Mouse (Mus musculus) forebrain, embryonic 14.5 days (tissue): ENCODE measurements around the gene Jagn1. TPM values are rescaled to one million over a fixed set of nuclear protein-coding genes. Genes with fewer than 3 reads are reported as not detected.

Experiments used
- ATAC-seq: fragments of 200-750 bp; cut with Nextera tagmentation; 2 replicates; pipeline ENCODE4 v1.8.0; 2017; ENCODE audit warnings: mild to moderate bottlenecking, moderate library complexity
- DNase-seq: peaks from one replicate; pipeline ENCODE4 v3.0.0-alpha.2; 2015; ENCODE audit warnings: low spot score
- H3K27ac ChIP-seq: fragments of 300-500 bp; sonication (generic); 2 replicates; pipeline ENCODE4 v1.5.1; 2014; ENCODE audit warnings: low read depth, mild to moderate bottlenecking, control low read depth, low read length, moderate library complexity
- H3K27me3 ChIP-seq: fragments of 300-500 bp; sonication (generic); replicated peaks from 2 replicates; pipeline ENCODE4 v1.6.1; 2014; ENCODE audit warnings: low read length, control low read depth, mixed read lengths; ENCODE audit not compliant: control insufficient read depth, insufficient read depth
- H3K36me3 ChIP-seq: fragments of 300-500 bp; sonication (generic); 2 replicates; pipeline ENCODE4 v1.6.1; 2014; ENCODE audit warnings: low read length, control low read depth; ENCODE audit not compliant: control insufficient read depth, insufficient read depth
- H3K4me1 ChIP-seq: fragments of 300-500 bp; sonication (generic); 2 replicates; pipeline ENCODE4 v1.6.1; 2014; ENCODE audit warnings: antibody characterized with exemption, low read length, control low read depth; ENCODE audit not compliant: control insufficient read depth, insufficient read depth
- H3K4me2 ChIP-seq: fragments of 300-500 bp; sonication (generic); 2 replicates; pipeline ENCODE4 v1.6.1; 2014; ENCODE audit warnings: mild to moderate bottlenecking, control low read depth, low read length
- H3K4me3 ChIP-seq: fragments of 300-500 bp; sonication (generic); 2 replicates; pipeline ENCODE4 v1.5.1; 2014; ENCODE audit warnings: low read depth, low read length, control low read depth
- H3K9ac ChIP-seq: fragments of 300-500 bp; sonication (generic); 2 replicates; pipeline ENCODE4 v1.6.1; 2014; ENCODE audit warnings: mild to moderate bottlenecking, low read length, control low read depth, moderate library complexity
- H3K9me3 ChIP-seq: fragments of 300-500 bp; sonication (generic); replicated peaks from 2 replicates; pipeline ENCODE4 v1.6.1; 2016; ENCODE audit warnings: low read length, control low read depth, mixed read lengths; ENCODE audit not compliant: control insufficient read depth
- WGBS: fragments of 180-500 bp; shearing (Covaris S2); extraction: QIAGEN DNeasy Blood & Tissue Kit; methylation state at CpG from one replicate; pipeline ENCODE4 v1.1.7; 2014; 5-methylcytosine and 5-hydroxymethylcytosine counted together
- polyA plus RNA-seq: library from polyadenylated mRNA; unstranded; fragments of >200 nt; fragmentation: Nextera tagmentation; extraction: Ambion mirVana; gene quantifications from 2 replicates; pipeline ENCODE4 v1.2.1, GENCODE M21; 2014

Jagn1 gene
- polyA plus RNA-seq, 1 experiment from 2014 or later, result 94.4 TPM

- Histone ChIP-seq H3K27me3 (peaks cover 14% of the 10 kb centered on the region; the same call in 1 of the 2 replicates), H3K27ac (no peak overlapping the region), H3K4me1 (no peaks in the 10 kb centered on the region), H3K9me3 (no peaks in the 10 kb centered on the region), H3K36me3 (no peaks in the 10 kb centered on the region), H3K9ac (no peak overlapping the region), H3K4me2 (no peak overlapping the region), H3K4me3 (no peak overlapping the region)
- 93% methylated on average over 6 of the region's 6 CpGs for WGBS
- no peak for DNase-seq
- ATAC-seq, result no peak
Observed at GRCm38 (mm10) chr6:113473715-113474114, 31.3 kb downstream of the Jagn1 start.

- H3K4me1 ChIP-seq, result no peaks in the 10 kb centered on the region
- ATAC-seq (no peak), DNase-seq (no peak)
- H3K27me3 ChIP-seq, result no peaks in the 10 kb centered on the region
- no peak overlapping the region for H3K4me3 ChIP-seq
- no peaks in the 10 kb centered on the region for H3K9me3 ChIP-seq
- WGBS, result 65% methylated on average over 7 of the region's 7 CpGs
- no peak overlapping the region for H3K27ac ChIP-seq
- no peak overlapping the region for H3K9ac ChIP-seq
- H3K4me2 ChIP-seq, result no peak overlapping the region
- no peaks in the 10 kb centered on the region for H3K36me3 ChIP-seq
Observed at GRCm38 (mm10) chr6:113477353-113477752, 35.0 kb downstream of the Jagn1 start.

- Histone ChIP-seq H3K27ac (no peak overlapping the region), H3K9me3 (no peaks in the 10 kb centered on the region), H3K4me1 (peaks cover 2% of the 10 kb centered on the region), H3K4me3 (no peak overlapping the region), H3K27me3 (no peaks in the 10 kb centered on the region), H3K9ac (no peak overlapping the region), H3K36me3 (no peaks in the 10 kb centered on the region), H3K4me2 (no peak overlapping the region)
- 85% methylated on average over 10 of the region's 10 CpGs for WGBS
- DNase-seq (no peak), ATAC-seq (no peak)
Observed at GRCm38 (mm10) chr6:113478906-113479305, 36.5 kb downstream of the Jagn1 start.

GRCm38 (mm10) chr6:113480555-113481373, 38.4 kb downstream of the Jagn1 start:
- Histone ChIP-seq H3K27ac (no peak overlapping the region), H3K27me3 (no peaks in the 10 kb centered on the region), H3K9me3 (no peaks in the 10 kb centered on the region), H3K4me2 (no peak overlapping the region), H3K36me3 (0 out of 2 replicates have a peak, but pooled peaks cover under 1% of the 10 kb centered on the region), H3K9ac (no peak overlapping the region), H3K4me3 (no peak overlapping the region), H3K4me1 (peaks cover 7% of the 10 kb centered on the region)
- 67% methylated on average over 18 of the region's 18 CpGs for WGBS
- DNase-seq (no peak), ATAC-seq (no peak)

- peak overlapping the region; percentile 70 for H3K4me3 ChIP-seq
- peak overlapping the region; percentile 75 for H3K9ac ChIP-seq
- peak overlapping the region; percentile 85 for H3K27ac ChIP-seq
- H3K4me1 ChIP-seq, result peaks cover 7% of the 10 kb centered on the region
- DNase-seq (peak; percentile 51), ATAC-seq (peak; percentile 52)
- under 1% methylated on average over 65 of the region's 65 CpGs for WGBS
- H3K9me3 ChIP-seq, result no peaks in the 10 kb centered on the region
- H3K36me3 ChIP-seq, result 0 out of 2 replicates have a peak, but pooled peaks cover 6% of the 10 kb centered on the region
- H3K4me2 ChIP-seq, result peak overlapping the region; percentile 76
- H3K27me3 ChIP-seq, result no peaks in the 10 kb centered on the region
Observed at GRCm38 (mm10) chr6:113482477-113483099, 40.2 kb downstream of the Jagn1 start.

- peak within 1 kb of the TSS; percentile 76 for H3K4me2 ChIP-seq
- peak within 1 kb of the TSS; percentile 85 for H3K27ac ChIP-seq
- H3K36me3 ChIP-seq, result peaks cover 11% of the 10 kb centered on the region
- peaks cover 7% of the 10 kb centered on the region for H3K4me1 ChIP-seq
- peak within 1 kb of the TSS; percentile 70 for H3K4me3 ChIP-seq
- peak; percentile 97 for ATAC-seq
- H3K9ac ChIP-seq, result peak within 1 kb of the TSS; percentile 75
- 0% methylated on average over 26 of the region's 26 CpGs for WGBS
- H3K9me3 ChIP-seq, result no peaks in the 10 kb centered on the region
- H3K27me3 ChIP-seq, result no peaks in the 10 kb centered on the region
- DNase-seq, result peak; percentile 97
Observed at GRCm38 (mm10) chr6:113483100-113483615, 40.8 kb downstream of the Jagn1 start, which contains the start of gene Creld1. Gene Creld1, plus strand, starts transcription at chr6:113483297.

- peak overlapping the region; percentile 70 for H3K4me3 ChIP-seq
- H3K27ac ChIP-seq, result peak overlapping the region; percentile 85
- no peaks in the 10 kb centered on the region for H3K9me3 ChIP-seq
- ATAC-seq, result peak; percentile 54
- H3K36me3 ChIP-seq, result peaks cover 17% of the 10 kb centered on the region
- peak overlapping the region; percentile 76 for H3K4me2 ChIP-seq
- WGBS, result 7% methylated on average over 10 of the region's 10 CpGs
- H3K9ac ChIP-seq, result peak overlapping the region; percentile 75
- peak; percentile 49 for DNase-seq
- peaks cover 7% of the 10 kb centered on the region for H3K4me1 ChIP-seq
- H3K27me3 ChIP-seq, result no peaks in the 10 kb centered on the region
Observed at GRCm38 (mm10) chr6:113483729-113484128, 41.4 kb downstream of the Jagn1 start.

GRCm38 (mm10) chr6:113487125-113487576, 44.8 kb downstream of the Jagn1 start:
- peaks cover 7% of the 10 kb centered on the region for H3K4me1 ChIP-seq
- H3K36me3 ChIP-seq, result peaks cover 44% of the 10 kb centered on the region
- H3K9me3 ChIP-seq, result no peaks in the 10 kb centered on the region
- ATAC-seq (no peak), DNase-seq (no peak)
- no peak overlapping the region for H3K9ac ChIP-seq
- no peak overlapping the region for H3K4me2 ChIP-seq
- 52% methylated on average over 7 of the region's 7 CpGs for WGBS
- no peak overlapping the region for H3K4me3 ChIP-seq
- no peaks in the 10 kb centered on the region for H3K27me3 ChIP-seq
- no peak overlapping the region for H3K27ac ChIP-seq
